Mouse (Mus musculus) liver, postnatal 0 days (tissue): Measurements from ENCODE around the gene Pola2.

Experiments
- CTCF ChIP-seq: sonication (generic); IDR thresholded peaks from 2 replicates; pipeline ENCODE4 v1.5.1; 2016; ENCODE audit warnings: antibody characterized with exemption, low read depth
- EP300 ChIP-seq: IDR thresholded peaks from 2 replicates; pipeline ENCODE4 v1.6.1; 2016; ENCODE audit warnings: antibody characterized with exemption, low read depth, mild to moderate bottlenecking

- TF ChIP-seq CTCF (no peak), EP300 (no peak)
Measured at GRCm38 (mm10) chr19:5921715-5922114, 42.3 kb downstream of the Pola2 start.
